Mouse (Mus musculus) ovary, adult 2 months (tissue): ENCODE measurements around the gene Chp1. TPM values are rescaled to one million over a fixed set of nuclear protein-coding genes. Genes with fewer than 3 reads are reported as not detected.

Experiments
- polyA plus RNA-seq: library from polyadenylated mRNA; depleted of rRNA; stranded (reverse); fragments of >200 nt; gene quantifications from 2 replicates; pipeline ENCODE4 v1.2.3, GENCODE M21; 2012; rRNA removed

Gene Chp1
- 71.4 and 76.0 TPM in 2 replicates for polyA plus RNA-seq

DNA sequence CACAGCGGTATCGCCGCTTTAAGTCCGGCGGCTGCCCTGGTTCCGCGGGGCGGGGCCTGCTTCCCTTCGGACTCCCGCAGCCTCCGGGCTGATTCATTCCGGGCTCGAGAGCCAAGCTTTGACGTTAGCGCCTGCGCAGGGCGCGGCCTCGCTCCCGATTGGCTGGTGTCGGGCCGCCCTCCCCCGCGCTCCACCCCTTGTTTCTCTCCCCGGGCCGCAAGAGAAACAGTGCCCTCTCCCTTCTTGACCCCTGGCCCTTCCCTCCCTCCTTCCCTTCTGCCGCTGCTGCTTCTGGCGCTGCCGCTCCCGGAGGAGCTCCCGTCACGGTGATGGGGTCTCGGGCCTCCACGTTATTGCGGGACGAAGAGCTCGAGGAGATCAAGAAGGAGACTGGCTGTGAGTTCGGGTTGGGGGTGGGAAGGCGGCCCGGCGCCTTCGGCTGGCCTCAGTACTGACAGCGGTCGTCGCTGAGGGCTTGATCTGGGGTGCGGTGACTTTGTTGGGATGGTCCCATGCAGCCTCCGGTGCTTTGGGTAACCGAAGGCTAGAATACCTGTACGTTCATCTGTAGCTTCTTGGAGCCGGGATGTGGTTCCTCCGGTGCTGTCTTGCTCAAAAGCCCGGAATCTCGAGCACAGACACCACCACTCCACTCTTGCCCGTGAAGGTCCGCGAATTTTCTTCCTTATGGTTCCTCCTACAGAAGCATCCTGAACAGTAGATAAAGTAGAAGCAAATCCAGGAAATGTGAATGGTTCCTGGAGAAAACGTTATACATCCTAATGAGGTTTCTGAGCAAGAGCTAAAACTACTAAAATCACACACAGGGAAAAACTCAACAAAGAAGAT, at the start of gene Chp1, which contains the start of gene Exd1:
Gene Chp1, plus strand, starts transcription at position 176 of the 849 bp plus-strand sequence.
Gene Exd1, minus strand, starts transcription at position 106 of the 849 bp plus-strand sequence.

DNA sequence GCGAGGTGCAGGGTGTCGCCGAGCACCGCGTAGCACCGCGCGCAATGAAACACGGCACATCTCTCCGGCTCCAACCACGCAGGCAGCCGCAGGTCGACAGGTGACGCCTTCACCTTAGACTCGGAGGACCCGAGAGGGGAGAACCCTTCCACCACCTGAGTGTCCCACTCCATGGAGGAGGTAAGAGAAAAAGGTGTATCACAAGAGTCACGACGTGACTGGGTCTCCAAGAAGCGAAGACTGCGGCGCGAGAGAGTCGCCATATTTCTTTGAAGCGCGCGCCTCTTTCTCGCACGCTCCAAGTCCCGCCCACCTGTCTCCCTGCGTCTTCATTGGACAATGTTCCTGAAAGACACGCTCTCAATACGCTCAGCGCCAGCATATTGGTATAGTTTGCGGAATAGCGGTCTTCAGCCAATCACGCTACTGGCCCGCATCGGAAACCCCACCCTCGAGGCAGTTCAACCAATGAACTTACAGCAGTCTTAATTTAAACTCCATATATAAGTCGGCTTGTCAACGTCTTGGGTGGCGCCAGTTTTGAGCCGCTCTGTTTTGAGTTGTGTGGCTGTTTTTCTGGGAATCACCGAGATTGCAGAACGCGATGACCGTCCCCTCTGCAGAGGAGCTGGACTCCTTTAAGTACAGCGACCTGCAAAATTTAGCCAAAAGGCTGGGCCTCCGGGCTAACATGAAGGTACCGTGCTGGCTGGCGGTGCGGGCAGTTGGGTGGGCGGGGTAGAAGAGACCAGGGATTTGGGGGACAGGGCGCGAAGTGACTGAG, 70.9 kb downstream of the Chp1 start, which contains the start of the genes Nusap1 and Oip5:
Gene Nusap1, plus strand, starts transcription at position 100 of the 784 bp plus-strand sequence.
Gene Oip5, minus strand, starts transcription at position 271 of the 784 bp plus-strand sequence.

Other genes starting within 250 kb of the Chp1 start
- gene Dll4, start 221.9 kb upstream of the Chp1 start, polyA plus RNA-seq: 23.7 and 24.2 TPM in 2 replicates
- 4.0 and 9.1 TPM in 2 replicates for gene Chac1, start 196.5 kb upstream of the Chp1 start, polyA plus RNA-seq
- gene Ino80, start 70.0 kb upstream of the Chp1 start, polyA plus RNA-seq: 6.9 and 7.2 TPM in 2 replicates
- 0.42 and 0.48 TPM in 2 replicates for gene Exd1, start 70 bp upstream of the Chp1 start, polyA plus RNA-seq
- gene Nusap1, start 70.6 kb downstream of the Chp1 start, polyA plus RNA-seq: 0.69 and 1.2 TPM in 2 replicates
- 8.3 and 10.6 TPM in 2 replicates for gene Oip5, start 70.8 kb downstream of the Chp1 start, polyA plus RNA-seq
- gene Ndufaf1, start 115.1 kb downstream of the Chp1 start, polyA plus RNA-seq: 1.7 and 2.1 TPM in 2 replicates
- 7.8 and 8.9 TPM in 2 replicates for gene Rtf1, start 127.4 kb downstream of the Chp1 start, polyA plus RNA-seq
- 6.8 and 8.2 TPM in 2 replicates for gene Itpka, start 194.6 kb downstream of the Chp1 start, polyA plus RNA-seq
- gene Ltk, start 212.7 kb downstream of the Chp1 start, polyA plus RNA-seq: 1.1 and 1.9 TPM in 2 replicates
- 53.2 and 54.5 TPM in 2 replicates for gene Rpap1, start 239.8 kb downstream of the Chp1 start, polyA plus RNA-seq